In the genomic region with DNA sequence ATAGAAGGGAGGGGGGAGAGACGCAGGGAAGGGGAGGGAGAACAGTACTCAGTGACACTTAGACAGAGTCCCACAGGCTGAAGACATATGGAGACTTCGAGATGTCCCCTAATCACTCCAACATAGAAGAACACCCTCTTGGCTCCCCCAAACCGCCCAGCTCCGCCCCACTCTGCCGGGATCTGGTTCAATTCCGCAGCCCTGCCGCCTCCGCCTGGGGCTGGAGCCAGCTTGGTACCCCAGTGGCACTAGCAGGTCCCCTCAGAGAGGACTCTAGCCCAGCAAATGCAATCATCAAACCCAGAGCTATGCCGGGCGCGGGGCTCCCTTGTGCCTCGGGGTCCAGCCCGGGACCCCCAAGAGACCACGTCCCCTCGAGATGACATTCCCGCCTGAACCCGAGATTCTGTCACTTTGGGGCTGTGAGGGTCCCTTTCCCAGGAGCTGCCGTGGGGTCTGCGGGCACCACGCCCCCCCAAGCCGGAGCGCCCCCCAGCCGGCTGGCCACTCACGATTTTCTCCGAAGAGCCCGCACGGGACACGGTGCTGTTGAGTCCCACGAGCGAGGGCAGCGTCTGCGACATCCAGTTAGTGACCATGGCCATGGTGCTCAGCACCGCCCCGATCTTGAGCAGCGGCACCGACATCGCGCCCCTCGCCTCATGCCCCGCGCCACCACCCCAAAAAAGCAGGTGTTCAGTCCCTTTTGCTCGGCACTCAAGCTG, we compare ENCODE assay signal across 8 mouse cellular contexts. TPM values are rescaled to one million over a fixed set of nuclear protein-coding genes. Genes with fewer than 3 reads are reported as not detected.
A peak's percentile ranks its signal among the peaks of the same experiment; 100 is the strongest.
DNase-seq lines count a peak whose midpoint lies in the region; ATAC-seq and TF ChIP-seq lines count a peak whose summit lies in the region.

No protein-coding gene starts in this region.

- peaks cover 19% of the 10 kb centered on the region; the same call in 1 of the 2 replicates for H3K4me1 ChIP-seq in kidney, embryonic 14.5 days (ENCODE audit: control insufficient read depth, insufficient read depth, low read length)
- peaks cover 26% of the 10 kb centered on the region for H3K4me1 ChIP-seq in E14TG2a.4 (replicated peaks; ENCODE audit: low read depth, low read length)
- peaks cover 25% of the 10 kb centered on the region for H3K4me1 ChIP-seq in embryonic facial prominence, embryonic 15.5 days
- peaks cover 5% of the 10 kb centered on the region for H3K4me1 ChIP-seq in liver, embryonic 11.5 days (replicated peaks; ENCODE audit: control insufficient read depth, insufficient read depth, low read length)

- H3K4me2 ChIP-seq in kidney, embryonic 14.5 days (replicated peaks; ENCODE audit: low read depth, low read length) = peak overlapping the region; percentile 97
- peak overlapping the region; percentile 98 for H3K4me2 ChIP-seq in embryonic facial prominence, embryonic 15.5 days (replicated peaks)
- H3K4me2 ChIP-seq in liver, embryonic 11.5 days = peak overlapping the region; percentile 82

- no peak overlapping the region for H3K27ac ChIP-seq in kidney, embryonic 14.5 days (ENCODE audit: low read depth, low read length)
- no peak overlapping the region for H3K27ac ChIP-seq in embryonic facial prominence, embryonic 15.5 days (replicated peaks)
- H3K27ac ChIP-seq in liver, embryonic 11.5 days (ENCODE audit: low read depth, low read length) = no peak overlapping the region

- no peak; the same call in 1 of the 2 replicates for ATAC-seq in kidney, embryonic 14.5 days (ENCODE audit: low FRiP score, low TSS enrichment)
- ATAC-seq in embryonic facial prominence, embryonic 15.5 days (ENCODE audit: insufficient number of reproducible peaks, low FRiP score, low TSS enrichment, low read depth) = no peak
- ATAC-seq in liver, embryonic 11.5 days (replicated peaks; ENCODE audit: low FRiP score) = no peak; the same call in 1 of the 2 replicates
- no peak for ATAC-seq in erythroid progenitor cell, adult 5-6 weeks (replicated peaks; ENCODE audit: low FRiP score, poor library complexity, severe bottlenecking)
- no peak for ATAC-seq in monocyte, adult 5-6 weeks (replicated peaks; ENCODE audit: insufficient number of reproducible peaks, low FRiP score, low TSS enrichment, poor library complexity, severe bottlenecking)

- DNase-seq in kidney, adult 18-20 months = no peak
- DNase-seq in liver, embryonic 11.5 days (ENCODE audit: low spot score) = no peak
- DNase-seq in thymus, postnatal 10 days (ENCODE audit: low spot score in 2 of 2) = no peak

- peaks cover 37% of the 10 kb centered on the region for H3K27me3 ChIP-seq in kidney, embryonic 14.5 days (ENCODE audit: control insufficient read depth, insufficient read depth, low read length)
- peaks cover 88% of the 10 kb centered on the region for H3K27me3 ChIP-seq in E14TG2a.4 (ENCODE audit: insufficient read depth, low read length)
- H3K27me3 ChIP-seq in embryonic facial prominence, embryonic 15.5 days = peaks cover 57% of the 10 kb centered on the region
- H3K27me3 ChIP-seq in liver, embryonic 11.5 days (replicated peaks; ENCODE audit: control insufficient read depth, insufficient read depth, low read length) = peaks cover 66% of the 10 kb centered on the region

- peak overlapping the region; percentile 47 for H3K9ac ChIP-seq in kidney, embryonic 14.5 days (ENCODE audit: low read depth, low read length)
- H3K9ac ChIP-seq in embryonic facial prominence, embryonic 15.5 days = peak overlapping the region; percentile 31
- no peak overlapping the region for H3K9ac ChIP-seq in liver, embryonic 11.5 days (ENCODE audit: low read depth, low read length)

- H3K4me3 ChIP-seq in kidney, embryonic 14.5 days (ENCODE audit: low read length) = peak overlapping the region; percentile 51
- peak overlapping the region; percentile 81 for H3K4me3 ChIP-seq in E14TG2a.4 (replicated peaks; ENCODE audit: low read length)
- peak overlapping the region; percentile 52 for H3K4me3 ChIP-seq in embryonic facial prominence, embryonic 15.5 days (replicated peaks)
- peak overlapping the region; percentile 49 for H3K4me3 ChIP-seq in liver, embryonic 11.5 days (ENCODE audit: low read depth, low read length)

- WGBS in kidney, embryonic 14.5 days = 2% methylated on average over 42 of the region's 42 CpGs
- WGBS in embryonic facial prominence, embryonic 15.5 days = 1% methylated on average over 41 of the region's 42 CpGs
- 3% methylated on average over 42 of the region's 42 CpGs for WGBS in liver, embryonic 11.5 days

- H3K9me3 ChIP-seq in kidney, embryonic 14.5 days (ENCODE audit: control insufficient read depth, low read length) = no peaks in the 10 kb centered on the region
- H3K9me3 ChIP-seq in E14TG2a.4 (ENCODE audit: low read length) = no peaks in the 10 kb centered on the region
- no peaks in the 10 kb centered on the region for H3K9me3 ChIP-seq in embryonic facial prominence, embryonic 15.5 days (replicated peaks)
- H3K9me3 ChIP-seq in liver, embryonic 11.5 days (ENCODE audit: control insufficient read depth, low read length) = no peaks in the 10 kb centered on the region

- TF ChIP-seq CTCF in E14TG2a.4 (conservative IDR thresholded peaks at IDR 0.05; ENCODE audit: low read length) = no peak

- H3K36me3 ChIP-seq in kidney, embryonic 14.5 days (ENCODE audit: control insufficient read depth, insufficient read depth, low read length) = no peaks in the 10 kb centered on the region
- no peaks in the 10 kb centered on the region for H3K36me3 ChIP-seq in E14TG2a.4 (ENCODE audit: insufficient read depth, low read length)
- no peaks in the 10 kb centered on the region for H3K36me3 ChIP-seq in embryonic facial prominence, embryonic 15.5 days
- H3K36me3 ChIP-seq in liver, embryonic 11.5 days (ENCODE audit: control insufficient read depth, insufficient read depth, low read length) = no peaks in the 10 kb centered on the region

RNA-seq across cellular contexts. Expression of gene Olfm2, which starts 19.9 kb away (rescaled TPM):
- polyA plus RNA-seq in kidney, embryonic 14.5 days (2014; fragmentation: Nextera tagmentation; extraction: Ambion mirVana) = 4.1 and 5.1 TPM in 2 replicates
- 13.4 and 13.8 TPM in 2 replicates for polyA plus RNA-seq in embryonic facial prominence, embryonic 15.5 days (2015; fragmentation: Nextera tagmentation; extraction: Ambion mirVana)
- polyA plus RNA-seq in liver, embryonic 11.5 days (2014; fragmentation: Nextera tagmentation; extraction: Ambion mirVana) = 1.2 and 1.3 TPM in 2 replicates
- not detected in 2 replicates for total RNA-seq in erythroid progenitor cell, adult 5-6 weeks (2015; ENCODE audit: low replicate concordance)
- total RNA-seq in erythroid progenitor cell, adult 5-6 weeks (2017; ENCODE audit: low replicate concordance) = not detected in 2 replicates
- not detected in 3 replicates for total RNA-seq in monocyte, adult 5-6 weeks (2017)
